Mouse (Mus musculus): ENCODE measurements around the gene Ostm1.

The Ostm1 gene

DNA sequence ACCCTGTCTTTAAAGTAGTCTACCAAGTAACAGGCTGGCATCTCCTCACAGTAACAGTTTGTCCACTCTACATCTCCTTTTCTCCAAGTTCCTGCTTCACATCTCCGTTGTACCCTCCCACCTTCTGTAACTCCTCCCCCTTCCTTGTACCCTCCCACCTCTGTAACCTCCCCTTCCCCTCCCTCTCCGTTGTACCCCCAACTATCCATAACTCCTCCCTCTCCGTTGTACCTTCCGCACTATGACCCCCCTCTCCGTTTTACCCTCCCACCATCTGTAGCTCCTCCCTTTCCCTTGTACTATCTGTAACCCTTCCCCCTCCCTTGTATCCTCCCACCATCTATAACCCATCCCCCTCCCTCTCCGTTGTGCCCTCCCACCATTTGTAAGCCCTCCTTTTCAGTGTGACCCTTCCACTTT, 97.0 kb downstream of the Ostm1 start:
- no peak for DNase-seq (ENCODE audit: low spot score)

DNA sequence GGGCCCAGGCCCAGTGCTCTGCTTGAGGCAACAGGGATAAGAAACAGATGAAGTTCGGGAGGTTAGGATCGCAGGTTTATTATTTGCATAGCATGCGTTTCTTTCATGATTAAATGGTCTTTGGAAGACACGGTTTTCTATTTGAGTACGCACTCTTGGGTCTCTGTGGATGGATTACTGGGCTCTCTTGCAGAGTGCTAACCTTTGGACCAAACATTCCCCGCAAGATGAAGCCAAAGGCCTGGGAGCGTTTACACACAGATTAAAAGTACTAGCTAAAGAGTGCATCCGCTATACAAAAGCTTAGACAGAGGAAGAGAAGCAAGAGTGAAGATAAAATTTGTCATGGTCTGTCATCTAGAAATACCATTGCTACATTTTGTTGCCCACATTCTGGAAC, 98.8 kb downstream of the Ostm1 start:
- DNase-seq (ENCODE audit: low spot score): no peak

DNA sequence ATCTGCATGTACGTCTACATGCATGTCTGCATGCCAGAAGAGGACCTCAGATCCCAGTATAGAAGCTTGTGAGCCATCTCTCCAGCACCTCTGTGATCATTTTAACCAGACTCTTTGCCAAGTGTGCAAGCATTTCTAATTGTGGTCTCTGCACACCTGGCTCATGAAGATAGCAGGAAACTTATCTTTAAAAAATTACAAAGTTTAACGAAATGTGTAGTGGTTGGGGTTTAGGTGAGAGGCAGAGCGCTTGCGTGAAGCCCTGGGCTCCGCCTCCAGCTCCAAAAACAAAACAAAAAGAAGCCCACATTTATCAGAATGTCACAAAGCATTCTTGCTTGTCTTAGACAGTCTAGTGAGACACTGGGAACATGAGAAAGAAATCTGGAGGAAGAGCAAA, 104.3 kb downstream of the Ostm1 start:
- DNase-seq (ENCODE audit: low spot score): no peak

DNA sequence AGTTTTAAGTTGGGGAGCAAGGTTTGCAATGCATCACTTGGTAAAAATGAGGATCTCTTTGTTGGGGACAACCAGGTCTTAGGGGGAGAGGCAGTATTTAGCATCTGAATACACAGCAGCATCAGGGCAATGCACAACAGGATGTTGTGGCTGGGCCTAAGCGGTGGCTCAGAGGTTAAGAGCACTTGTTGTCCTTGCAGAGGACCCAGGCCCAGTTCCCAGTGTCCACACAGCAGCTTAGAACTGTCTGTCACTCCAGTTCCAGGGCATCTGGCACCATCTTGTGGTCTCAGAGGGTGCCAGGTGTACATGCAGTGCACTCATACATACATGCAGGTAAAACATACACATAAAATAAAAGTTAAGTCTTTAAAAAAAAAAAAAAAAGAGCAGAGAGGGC, 106.1 kb downstream of the Ostm1 start:
- DNase-seq (ENCODE audit: low spot score): no peak

DNA sequence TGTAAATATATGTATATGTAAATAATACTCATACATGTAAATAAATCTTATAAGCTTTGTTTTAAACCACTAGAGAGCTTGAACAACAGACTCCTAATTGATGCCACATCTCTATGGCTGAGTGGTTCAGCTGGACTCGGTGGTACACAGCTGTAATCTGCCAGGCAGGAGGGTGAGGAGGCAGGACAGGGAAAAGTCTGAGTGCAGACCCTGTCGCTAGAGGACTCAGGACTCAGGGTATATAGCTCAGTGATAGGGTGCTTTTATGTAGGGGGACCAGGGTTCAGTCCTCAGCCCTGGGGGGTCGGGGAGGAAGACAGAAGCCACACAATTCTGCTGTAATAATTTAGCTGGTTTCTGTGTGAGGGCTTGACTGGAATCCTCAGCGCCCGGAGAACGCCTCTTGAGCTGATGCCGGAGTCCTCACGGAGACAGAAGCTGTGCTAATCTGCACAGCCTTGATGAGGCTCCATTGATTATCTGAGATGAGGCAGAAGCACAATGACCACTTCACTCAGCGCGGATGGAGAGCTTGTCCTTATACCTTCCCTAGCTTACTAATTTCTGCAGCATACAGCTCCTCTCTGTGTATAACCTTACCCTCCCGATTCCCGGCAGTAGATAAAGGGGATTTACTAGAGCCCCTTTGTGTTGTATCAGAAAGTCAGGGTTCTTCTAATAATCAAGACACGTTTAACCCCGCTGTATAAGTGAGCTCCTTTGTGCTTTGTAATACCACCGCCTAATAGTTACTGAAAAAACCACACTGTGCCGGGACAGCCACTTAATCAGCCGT, 106.8 kb downstream of the Ostm1 start:
- DNase-seq (ENCODE audit: low spot score): no peak

DNA sequence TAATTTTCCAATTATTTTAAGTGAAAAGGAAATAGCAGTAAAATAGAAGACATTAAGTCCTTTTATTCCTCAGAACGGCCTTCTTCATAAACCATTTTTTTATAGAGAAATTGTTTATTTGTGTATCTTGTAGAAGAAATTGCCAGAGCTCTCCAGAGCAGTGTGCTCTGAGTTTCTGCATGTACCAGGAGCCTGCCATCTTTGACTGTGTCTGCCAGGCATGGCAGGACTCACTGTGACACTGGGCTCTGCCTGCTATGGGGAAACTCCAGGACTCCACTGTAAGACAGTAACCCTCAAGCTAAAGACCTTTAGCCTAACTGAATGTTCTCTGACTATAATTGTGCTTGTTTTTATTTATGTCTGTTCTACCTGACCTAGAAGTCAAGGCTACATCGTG, 107.4 kb downstream of the Ostm1 start:
- DNase-seq (ENCODE audit: low spot score): no peak

DNA sequence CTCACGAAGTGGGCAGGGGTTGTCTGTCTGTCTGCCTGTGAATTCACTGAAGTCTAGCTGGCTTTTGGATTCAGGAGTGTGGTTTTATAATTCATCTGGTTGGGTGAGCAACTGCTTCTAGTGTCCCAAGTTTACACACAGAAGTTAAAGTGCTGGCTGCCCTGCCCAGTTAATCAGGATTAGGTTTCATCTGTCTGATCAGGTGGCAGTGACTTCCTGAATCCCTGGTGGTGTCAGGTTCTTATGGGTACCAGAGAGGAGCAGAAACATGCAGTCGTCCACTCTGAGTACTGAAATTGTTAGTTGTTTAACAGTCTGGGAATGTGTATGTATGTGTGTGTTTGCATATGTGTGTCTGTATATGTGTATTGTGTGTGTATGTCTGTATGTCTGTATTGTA, 108.5 kb downstream of the Ostm1 start:
- no peak for DNase-seq (ENCODE audit: low spot score)

DNA sequence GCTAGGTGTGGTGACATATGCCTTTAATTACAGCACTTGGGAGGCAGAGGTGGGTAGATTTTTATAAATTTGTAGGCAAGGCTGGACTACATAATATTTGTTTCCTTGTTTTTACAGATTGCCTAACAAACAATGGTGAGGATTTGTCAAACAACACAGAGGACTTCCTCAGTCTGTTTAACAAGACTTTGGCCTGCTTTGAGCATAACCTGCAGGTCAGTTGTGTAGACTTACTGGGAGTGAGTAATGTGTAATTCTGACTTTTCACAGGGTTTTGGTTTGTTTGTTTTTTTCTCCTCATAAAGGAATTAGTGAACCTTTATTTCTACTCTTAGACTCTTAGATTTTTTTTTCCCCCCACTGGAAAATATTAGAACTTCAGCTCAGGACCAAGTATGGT, 109.2 kb downstream of the Ostm1 start:
- DNase-seq (ENCODE audit: low spot score): no peak

DNA sequence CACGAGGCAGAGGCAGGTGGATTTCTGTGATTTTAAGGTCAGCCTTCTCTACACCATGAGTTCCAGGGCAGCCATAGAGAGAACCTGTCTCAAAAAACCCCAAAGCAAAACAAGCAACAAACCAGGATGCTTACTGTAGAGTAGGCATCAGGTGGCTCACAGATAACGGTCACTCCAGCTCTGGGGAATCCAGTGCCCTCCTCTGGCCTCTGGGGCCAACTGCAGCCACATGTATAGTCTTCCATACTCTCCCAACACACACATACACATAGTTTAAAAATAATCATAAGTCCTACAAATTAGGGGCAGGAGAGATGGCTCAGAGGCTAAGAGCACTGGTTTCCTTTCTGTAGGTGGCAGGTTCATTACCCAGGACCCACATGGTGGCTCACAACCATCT, 109.9 kb downstream of the Ostm1 start:
- no peak for DNase-seq (ENCODE audit: low spot score)

DNA sequence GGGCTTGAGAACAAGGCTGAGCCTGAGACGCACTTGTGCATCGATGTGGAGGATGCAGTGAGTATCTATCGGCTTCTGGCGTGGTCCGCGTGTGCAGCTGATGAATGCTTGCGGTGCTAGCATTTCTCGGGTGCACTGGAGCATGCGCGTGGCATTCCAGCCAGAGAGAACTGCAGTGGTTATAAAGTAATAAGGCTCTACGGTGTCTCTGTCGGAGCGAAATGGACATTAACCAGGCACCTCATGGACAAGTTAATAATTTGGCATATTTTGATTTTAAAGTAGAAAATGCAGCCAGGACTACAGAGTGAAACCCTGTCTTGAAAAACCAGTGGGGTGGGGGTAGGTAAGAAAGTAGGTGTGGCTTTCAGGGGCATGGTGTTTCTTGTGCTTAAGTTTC, 112.7 kb downstream of the Ostm1 start:
- DNase-seq (ENCODE audit: low spot score): no peak

DNA sequence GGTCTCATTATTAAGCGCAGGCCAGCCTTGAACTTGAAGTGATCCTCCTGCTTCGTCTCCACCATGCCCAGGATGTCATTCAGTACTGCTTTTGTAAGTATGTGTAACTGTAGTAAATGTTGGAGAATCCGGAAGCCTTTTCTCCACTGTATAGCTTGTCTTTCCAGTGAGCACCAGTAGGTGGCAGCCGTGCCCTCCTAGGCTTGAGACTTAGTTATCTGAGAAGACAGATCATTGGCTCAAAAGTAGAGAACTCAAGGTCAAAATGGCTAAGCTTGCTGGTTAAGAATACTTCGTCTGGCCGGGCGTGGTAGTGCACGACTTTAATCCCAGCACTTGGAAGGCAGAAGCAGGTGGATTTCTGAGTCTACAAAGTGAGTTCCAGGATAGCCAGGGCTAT, 113.4 kb downstream of the Ostm1 start:
- peak; percentile 81 for DNase-seq (ENCODE audit: low spot score)

DNA sequence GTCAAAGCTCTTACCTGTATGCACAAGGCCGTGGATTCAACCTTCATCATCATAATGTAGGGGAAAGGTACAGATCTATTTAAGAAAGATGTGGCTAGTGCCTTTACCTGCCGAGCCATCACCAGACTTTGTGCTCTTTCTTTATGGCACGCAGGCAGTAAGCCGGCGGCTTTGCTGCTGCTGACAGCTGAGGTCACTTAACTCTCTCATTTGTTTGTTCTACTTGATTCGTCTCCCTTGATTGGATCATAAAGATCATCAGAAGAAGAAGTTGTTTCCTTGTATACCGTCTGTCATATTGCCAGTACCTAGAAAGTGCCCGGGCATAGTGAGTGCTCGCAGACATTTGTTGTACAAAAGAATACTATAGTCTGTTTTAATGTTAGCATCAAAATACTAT, 114.8 kb downstream of the Ostm1 start:
- DNase-seq (ENCODE audit: low spot score): no peak

DNA sequence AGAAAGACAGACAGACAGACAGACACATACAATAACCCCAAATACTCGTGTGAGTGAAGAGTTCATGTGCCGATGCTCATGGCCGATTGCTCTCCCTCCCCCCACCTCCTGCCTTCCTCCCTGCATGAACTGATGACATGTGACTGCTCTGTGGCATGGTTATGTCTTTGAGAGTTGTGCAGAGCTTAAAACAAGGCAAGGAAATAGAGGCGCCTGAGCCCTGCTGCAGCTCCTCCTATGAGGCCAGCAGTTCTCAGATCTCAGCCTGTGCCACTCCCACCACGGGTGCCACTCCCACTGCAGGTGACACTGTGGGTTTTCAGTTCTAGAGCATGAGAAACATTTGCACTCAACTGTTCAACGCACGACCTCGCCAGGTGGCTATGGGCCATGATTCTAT, 115.4 kb downstream of the Ostm1 start:
- peak; percentile 87 for DNase-seq (ENCODE audit: low spot score)

DNA sequence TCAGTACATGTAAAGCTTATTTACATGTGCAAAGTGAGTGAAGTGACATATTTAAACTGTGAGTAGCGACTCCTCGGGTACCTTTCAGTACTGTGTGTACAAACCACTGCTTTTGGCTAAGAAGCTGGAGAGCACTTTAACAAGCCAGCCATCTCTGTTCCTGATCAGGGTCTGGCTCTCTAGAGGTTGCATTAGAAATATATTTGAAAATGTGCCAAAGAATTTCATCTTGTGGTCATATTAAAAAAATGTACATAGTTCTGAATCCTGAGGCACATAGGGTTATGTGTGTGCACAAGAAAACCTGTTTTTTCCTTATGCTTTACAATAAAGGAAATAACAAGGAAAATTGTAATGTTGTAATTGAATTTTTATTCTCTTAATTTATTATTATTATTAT, 118.5 kb downstream of the Ostm1 start:
- DNase-seq (ENCODE audit: low spot score): no peak

DNA sequence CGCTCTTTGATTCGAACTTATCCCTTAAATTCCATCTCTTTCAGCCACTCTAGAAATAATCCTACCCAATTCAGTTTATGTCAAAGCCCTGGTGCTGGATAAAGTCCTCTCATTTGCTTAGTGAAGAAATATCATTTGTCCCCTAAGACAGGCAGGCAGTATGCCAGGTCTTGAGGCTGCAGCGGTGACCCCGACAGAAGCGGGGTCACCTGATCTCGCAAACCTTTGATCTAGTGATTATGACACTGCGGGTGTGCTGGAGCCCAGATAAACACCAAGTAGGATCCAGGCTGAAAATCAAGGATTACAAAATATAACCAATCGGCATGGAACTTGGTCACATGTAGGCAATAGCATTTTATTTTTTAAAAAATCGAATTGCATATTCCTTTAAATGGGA, 131.1 kb downstream of the Ostm1 start:
- DNase-seq (ENCODE audit: low spot score): no peak

DNA sequence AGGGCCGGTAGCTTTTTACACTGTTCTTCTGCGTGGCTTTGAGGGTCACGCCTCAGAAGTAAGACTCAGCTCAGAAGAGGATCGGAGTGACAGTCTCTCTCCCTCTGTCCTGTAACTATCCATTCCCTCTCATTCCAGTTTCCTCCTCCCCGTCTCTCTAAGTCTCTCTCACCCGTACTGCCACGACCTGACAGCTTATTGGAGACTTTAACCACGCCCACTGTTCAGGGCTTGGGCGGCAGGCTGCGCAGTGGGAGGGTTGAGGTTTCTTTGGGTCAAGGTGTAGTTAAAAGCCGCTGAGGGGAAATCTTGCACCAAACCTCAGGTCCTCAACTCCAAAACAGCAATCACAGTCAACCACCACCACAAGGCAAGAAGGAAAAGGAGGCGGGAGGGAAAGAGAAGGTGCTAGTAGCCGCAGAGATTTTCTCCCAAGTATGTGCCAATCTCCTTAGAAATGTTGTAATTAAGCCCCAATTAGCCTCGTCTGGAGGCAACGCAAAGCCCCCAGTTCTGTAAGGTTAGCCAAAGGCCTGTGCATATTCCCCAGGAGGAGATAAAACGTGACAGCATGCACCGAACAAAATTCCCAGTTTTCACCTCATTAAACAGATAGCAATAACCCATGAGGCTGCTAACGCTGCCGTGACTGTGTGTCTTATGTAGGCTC, 131.9 kb downstream of the Ostm1 start:
- DNase-seq (ENCODE audit: low spot score): no peak

DNA sequence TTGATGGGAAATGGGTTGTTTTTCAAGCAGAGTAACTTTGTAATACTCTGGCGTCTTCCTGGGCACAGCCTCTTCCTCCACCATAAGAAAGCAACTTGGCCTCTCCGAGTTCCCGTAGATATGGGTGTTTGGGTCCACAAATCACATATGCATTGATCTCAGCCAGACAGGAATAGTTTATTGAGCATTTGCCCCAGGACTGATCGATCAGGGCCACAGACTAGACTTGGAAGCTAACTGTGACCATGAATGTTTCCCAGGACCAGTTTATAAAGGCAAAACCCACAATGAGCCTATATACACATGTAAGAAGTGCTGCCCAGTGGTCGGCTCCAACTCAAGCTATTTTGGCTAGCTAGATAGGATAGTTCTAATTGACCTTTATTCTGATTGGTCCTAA, 138.5 kb downstream of the Ostm1 start:
- no peak for DNase-seq (ENCODE audit: low spot score)

DNA sequence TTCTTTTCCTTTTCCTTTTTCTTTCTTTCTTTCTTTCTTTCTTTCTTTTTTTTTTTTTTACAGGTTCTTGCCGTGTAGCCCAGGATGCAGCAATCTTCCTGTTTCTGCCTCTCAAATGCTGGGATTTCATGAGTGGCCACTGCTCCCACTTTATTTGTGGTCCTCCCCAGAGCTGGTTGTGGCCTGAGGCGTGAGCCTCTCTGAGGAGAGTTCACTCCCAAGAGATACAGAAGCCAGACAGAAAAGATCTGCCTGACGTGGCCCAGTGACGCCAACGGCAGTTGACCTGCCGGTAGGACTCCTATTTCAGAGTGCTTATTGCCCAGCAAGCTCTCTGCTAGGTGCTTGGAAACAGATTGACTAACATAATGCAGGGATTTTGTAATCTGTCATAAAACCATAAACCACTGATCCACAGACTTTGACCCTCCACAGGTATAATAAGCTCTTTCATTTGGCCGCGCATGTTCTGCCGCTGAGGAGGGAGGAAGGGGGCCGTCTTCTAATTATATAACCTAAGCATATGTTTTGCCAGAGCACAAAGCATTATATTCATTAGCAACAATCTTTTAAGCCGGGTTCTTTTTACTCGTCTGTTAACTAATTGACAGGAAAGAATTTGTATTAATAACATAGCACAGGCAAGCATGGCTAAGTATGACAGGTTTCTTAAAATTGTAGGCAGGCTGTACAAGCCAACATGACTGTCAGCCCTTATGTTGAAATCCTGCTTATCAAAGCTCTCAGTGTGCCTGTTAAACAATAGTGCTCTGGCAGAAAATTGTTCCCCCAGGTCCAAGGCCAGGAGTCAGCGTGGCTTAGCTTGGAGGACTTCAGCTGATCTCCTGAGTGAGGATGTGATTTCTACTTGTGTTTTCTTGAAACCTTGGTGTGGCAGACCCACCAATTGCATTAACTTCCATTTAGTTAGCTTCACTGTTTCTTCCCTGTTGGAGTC, 139.9 kb downstream of the Ostm1 start:
- no peak for DNase-seq (ENCODE audit: low spot score)

DNA sequence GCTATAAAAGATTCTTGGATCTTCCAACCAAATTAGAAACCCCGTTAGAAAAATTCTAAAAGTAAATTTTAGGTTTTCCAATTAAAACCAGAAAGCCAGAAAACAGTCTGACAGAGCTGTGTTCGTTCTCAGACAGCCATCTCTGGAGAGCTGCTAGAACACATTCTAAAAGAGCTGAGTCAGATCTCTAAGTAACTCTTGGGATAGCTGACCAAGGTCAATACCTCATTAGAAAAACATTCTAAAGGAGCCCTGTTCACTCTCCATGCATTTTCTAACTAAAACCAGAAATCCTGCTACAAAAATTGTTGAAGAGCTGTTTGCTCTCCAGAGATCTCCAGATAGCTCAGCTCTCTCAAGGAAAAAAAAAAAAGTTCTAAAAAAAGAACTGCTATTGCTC, 146.0 kb downstream of the Ostm1 start:
- no peak for DNase-seq (ENCODE audit: low spot score)

DNA sequence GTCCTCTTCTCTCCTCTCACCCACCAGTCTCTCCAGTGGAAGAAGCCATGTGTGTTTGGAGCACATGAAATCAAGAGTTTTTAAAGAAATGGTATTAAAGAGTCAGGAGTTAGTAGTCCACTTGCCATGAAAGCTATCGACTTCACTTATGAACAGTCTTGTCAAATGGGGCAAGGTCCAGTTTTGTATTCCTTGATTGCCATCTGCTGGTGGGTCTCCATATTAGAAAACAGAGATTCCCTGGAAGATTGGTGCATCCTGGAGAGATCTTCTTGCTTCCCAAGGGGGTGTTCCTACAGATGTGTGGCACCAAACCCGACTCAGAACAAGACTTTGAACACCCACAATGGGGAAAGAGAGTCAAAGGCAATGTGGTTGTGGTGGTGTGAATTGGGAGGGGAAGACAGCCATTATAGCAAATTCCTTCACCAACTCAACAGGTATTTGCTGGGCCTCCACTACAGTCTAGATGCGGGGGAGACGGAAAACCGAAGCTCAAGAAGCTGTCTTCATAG, 151.0 kb downstream of the Ostm1 start:
- DNase-seq (ENCODE audit: low spot score): peak; percentile 6

DNA sequence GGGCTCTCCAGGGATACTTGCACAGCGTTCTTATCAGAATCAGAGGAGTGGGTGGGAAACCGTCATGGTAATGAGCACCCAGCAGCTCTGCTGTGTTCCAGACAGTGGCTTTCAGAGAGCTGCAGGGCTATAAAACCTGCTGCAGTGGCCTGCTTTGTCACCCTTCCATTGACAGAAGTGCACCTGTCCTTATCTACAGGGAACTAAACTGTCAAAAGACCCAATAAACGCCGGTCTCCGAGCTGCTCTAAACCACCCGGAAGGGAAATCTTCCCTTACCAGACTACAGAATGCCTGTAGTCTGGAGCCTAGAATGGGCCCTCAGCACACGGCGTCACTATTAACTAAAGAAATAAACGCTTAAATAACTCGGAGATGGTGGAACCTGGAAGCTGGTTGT, 168.2 kb downstream of the Ostm1 start:
- DNase-seq (ENCODE audit: low spot score): no peak
